Mouse (Mus musculus): ENCODE results near the gene Pga5. TPM values are rescaled to one million over a fixed set of nuclear protein-coding genes. Genes with fewer than 3 reads are reported as not detected.

The Pga5 gene
- total and polyA plus RNA-seq, 3 experiments = 0.08 TPM; not detected in 2

DNA sequence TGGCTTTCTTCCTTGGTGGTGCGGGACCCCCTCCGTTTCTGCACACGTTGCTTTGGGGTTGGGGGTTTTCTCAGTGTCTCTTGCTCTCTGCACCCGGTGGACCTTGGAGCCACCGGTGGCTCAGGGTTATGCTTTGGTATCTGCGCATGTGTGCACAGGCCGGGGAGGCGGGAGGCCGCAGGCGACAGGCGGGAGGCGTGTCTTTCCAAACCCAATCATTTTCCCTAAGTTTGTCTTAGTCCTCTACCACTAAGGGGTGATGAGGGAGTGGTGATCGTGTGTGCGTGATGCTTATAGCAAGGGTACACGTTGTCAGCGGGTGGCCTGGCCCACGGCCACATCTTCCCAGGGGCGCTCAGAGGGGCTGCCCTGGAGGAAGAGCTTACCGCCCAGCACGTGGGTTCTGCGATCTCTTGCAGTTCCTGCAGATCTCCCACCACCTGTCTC, 43.0 kb downstream of the Pga5 start:
- TF ChIP-seq ZKSCAN1 (IDR thresholded peaks at IDR 0.05; ENCODE audit: borderline replicate concordance, low read depth, low read length) = no peak
- TF ChIP-seq BHLHE40 (IDR thresholded peaks at IDR 0.05; ENCODE audit: low read depth, low read length) = no peak
- TF ChIP-seq TCF12 (IDR thresholded peaks at IDR 0.05; ENCODE audit: low read depth, low read length) = no peak
- TF ChIP-seq SMC3 (IDR thresholded peaks at IDR 0.05; ENCODE audit: low read depth, low read length) = no peak
- TF ChIP-seq RCOR1 (conservative IDR thresholded peaks at IDR 0.05; ENCODE audit: low read depth, low read length) = no peak
- TF ChIP-seq CTCF (conservative IDR thresholded peaks at IDR 0.05 in 1 of 2, IDR thresholded peaks at IDR 0.05 in 1 of 2; ENCODE audit: low read depth in 2 of 2, low read length in 2 of 2) = no peak
- TF ChIP-seq MAX (IDR thresholded peaks at IDR 0.05; ENCODE audit: low read length) = no peak
- no peak for TF ChIP-seq TBP (conservative IDR thresholded peaks at IDR 0.05; ENCODE audit: low read depth, low read length)
- TF ChIP-seq ZC3H11A (IDR thresholded peaks at IDR 0.05; ENCODE audit: low read depth, low read length) = no peak
- no peak for TF ChIP-seq MYC (IDR thresholded peaks at IDR 0.05; ENCODE audit: low read depth, low read length)
- no peak for TF ChIP-seq ZNF384 (IDR thresholded peaks at IDR 0.05; ENCODE audit: low read depth, low read length)
- no peak for TF ChIP-seq JUND (conservative IDR thresholded peaks at IDR 0.05; ENCODE audit: low read depth, low read length)
- no peak for TF ChIP-seq UBTF (IDR thresholded peaks at IDR 0.05; ENCODE audit: low read depth, low read length)
- no peak for TF ChIP-seq USF1 (IDR thresholded peaks at IDR 0.05; ENCODE audit: low read depth, low read length)
- Histone ChIP-seq H3K9ac (ENCODE audit: insufficient read depth, low read depth) (no peak overlapping the region), H3K4me1 (ENCODE audit: control insufficient read depth in 1 of 2, insufficient read depth in 2 of 2) (peaks cover 0 to 12% of the 10 kb centered on the region in 2 experiments; a peak in 2 of 4 replicates), H3K4me2 (ENCODE audit: insufficient read depth, low read depth, poor library complexity, severe bottlenecking) (no peak overlapping the region), H3K79me2 (replicated peaks; ENCODE audit: control insufficient read depth, extremely low read depth, insufficient read depth, poor library complexity, severe bottlenecking) (no peaks in the 10 kb centered on the region), H3K9me3 (replicated peaks; ENCODE audit: low read length) (no peaks in the 10 kb centered on the region), H3K27ac (ENCODE audit: insufficient read depth, low read depth) (no peak overlapping the region), H3K36me3 (replicated peaks in 1 of 2; ENCODE audit: control insufficient read depth in 1 of 2, insufficient read depth in 1 of 2, low read length in 1 of 2) (peaks cover 11 to 59% of the 10 kb centered on the region in 2 experiments), H3K27me3 (replicated peaks) (no peaks in the 10 kb centered on the region), H3K4me3 (replicated peaks in 1 of 3; ENCODE audit: low read depth in 2 of 3, low read length in 2 of 3, poor library complexity in 1 of 3) (no peak overlapping the region)
- DNase-seq (ENCODE audit: extremely low read depth) = no peak
- dilution Hi-C loops (cut with MboI; ENCODE audit: extremely low pct_ligation_motif_present, extremely low pct_unique_long_range_greater_than_20kb, low sequenced_read_pairs) = no loop called here
- in situ Hi-C loops (cut with MboI; ENCODE audit: low pct_ligation_motif_present, low pct_unique_long_range_greater_than_20kb, low sequenced_read_pairs) = no loop called here

DNA sequence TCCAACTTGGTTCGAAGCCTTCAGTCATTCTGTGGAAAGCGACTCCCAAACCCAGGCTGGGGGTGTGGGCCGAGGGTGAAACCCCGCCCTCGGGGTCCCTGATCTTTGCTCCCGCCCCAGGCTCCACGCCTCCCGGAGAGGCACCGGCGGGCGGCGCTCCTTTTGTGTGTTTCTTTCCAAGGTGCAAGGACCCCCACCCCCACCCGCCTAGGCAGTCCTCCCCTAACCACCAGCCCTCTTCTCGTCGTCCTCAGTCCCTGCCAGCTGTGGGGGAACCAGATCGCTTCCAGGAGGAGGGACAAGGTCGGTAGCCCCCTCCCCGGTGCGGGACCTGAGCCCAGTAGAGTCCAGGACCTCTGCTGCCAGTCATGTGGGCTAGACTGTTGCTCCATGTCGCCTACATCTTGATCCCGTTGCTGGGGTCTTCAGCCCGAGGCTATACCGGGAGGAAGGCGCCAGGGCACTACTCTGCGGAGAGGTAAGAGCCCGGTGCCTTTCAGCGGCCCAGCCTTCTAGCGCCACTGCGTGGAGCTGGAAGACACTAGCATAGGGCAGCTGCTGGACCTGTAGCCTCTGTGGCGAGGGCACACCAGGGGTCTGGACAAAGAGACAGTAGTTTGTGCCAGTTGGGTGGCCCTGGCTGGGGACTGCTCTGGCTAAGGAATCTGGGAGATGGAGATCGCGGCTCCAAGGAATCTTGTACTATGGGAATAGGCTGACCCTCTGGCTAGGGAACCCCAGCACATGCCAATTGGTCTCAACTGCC, 43.6 kb downstream of the Pga5 start, which contains the start of gene Vwce:
Gene Vwce, plus strand, starts transcription at position 108 of the 766 bp plus-strand sequence.
- no peak within 1 kb of the TSS for H3K4me3 ChIP-seq (replicated peaks in 1 of 3; ENCODE audit: low read depth in 2 of 3, low read length in 2 of 3, poor library complexity in 1 of 3)
- H3K4me1 ChIP-seq (ENCODE audit: control insufficient read depth in 1 of 2, insufficient read depth in 2 of 2) = peaks cover 0 to 12% of the 10 kb centered on the region in 2 experiments; a peak in 2 of 4 replicates
- TF ChIP-seq MEF2A (IDR thresholded peaks at IDR 0.05; ENCODE audit: borderline replicate concordance, low read depth, low read length) (no peak), JUND (conservative IDR thresholded peaks at IDR 0.05; ENCODE audit: low read depth, low read length) (no peak), CTCF (conservative IDR thresholded peaks at IDR 0.05 in 1 of 2, IDR thresholded peaks at IDR 0.05 in 1 of 2; ENCODE audit: low read depth in 2 of 2, low read length in 2 of 2) (no peak), ZKSCAN1 (IDR thresholded peaks at IDR 0.05; ENCODE audit: borderline replicate concordance, low read depth, low read length) (no peak), CHD2 (IDR thresholded peaks at IDR 0.05; ENCODE audit: low read length) (no peak)
- no peak within 1 kb of the TSS for H3K27ac ChIP-seq (ENCODE audit: insufficient read depth, low read depth)
- H3K9ac ChIP-seq (ENCODE audit: insufficient read depth, low read depth) = no peak within 1 kb of the TSS
- dilution Hi-C loops (cut with MboI; ENCODE audit: extremely low pct_ligation_motif_present, extremely low pct_unique_long_range_greater_than_20kb, low sequenced_read_pairs) = no loop called here
- no peaks in the 10 kb centered on the region for H3K79me2 ChIP-seq (replicated peaks; ENCODE audit: control insufficient read depth, extremely low read depth, insufficient read depth, poor library complexity, severe bottlenecking)
- in situ Hi-C loops (cut with MboI; ENCODE audit: low pct_ligation_motif_present, low pct_unique_long_range_greater_than_20kb, low sequenced_read_pairs) = no loop called here
- H3K36me3 ChIP-seq (replicated peaks in 1 of 2; ENCODE audit: control insufficient read depth in 1 of 2, insufficient read depth in 1 of 2, low read length in 1 of 2) = peaks cover 17 to 65% of the 10 kb centered on the region in 2 experiments
- no peaks in the 10 kb centered on the region for H3K27me3 ChIP-seq (replicated peaks)
- DNase-seq (ENCODE audit: extremely low read depth) = no peak
- no peaks in the 10 kb centered on the region for H3K9me3 ChIP-seq (replicated peaks; ENCODE audit: low read length)
- no peak within 1 kb of the TSS for H3K4me2 ChIP-seq (ENCODE audit: insufficient read depth, low read depth, poor library complexity, severe bottlenecking)

Other genes with a start within 250 kb of the Pga5 start
- not detected in 2 replicates for gene Lrrc10b, start 220.6 kb downstream of the Pga5 start, total RNA-seq (2012; rRNA removed)
- gene Lrrc10b, start 220.6 kb downstream of the Pga5 start, total RNA-seq (2014; rRNA removed) = not detected in 2 replicates
- gene Lrrc10b, start 220.6 kb downstream of the Pga5 start, polyA plus RNA-seq (2012; ENCODE audit: insufficient read length, low read depth) = not detected in 2 replicates
- gene Ppp1r32, start 195.1 kb downstream of the Pga5 start, total RNA-seq (2012; rRNA removed) = 0.13 TPM in 1 of 2 replicates, not detected in the other
- 0.18 TPM in 1 of 2 replicates, not detected in the other for gene Ppp1r32, start 195.1 kb downstream of the Pga5 start, total RNA-seq (2014; rRNA removed)
- 0.25 and 0.49 TPM in 2 replicates for gene Ppp1r32, start 195.1 kb downstream of the Pga5 start, polyA plus RNA-seq (2012; ENCODE audit: insufficient read length, low read depth)
- 25.6 and 29.3 TPM in 2 replicates for gene Cpsf7, start 152.8 kb downstream of the Pga5 start, total RNA-seq (2012; rRNA removed)
- gene Cpsf7, start 152.8 kb downstream of the Pga5 start, total RNA-seq (2014; rRNA removed) = 28.8 and 30.8 TPM in 2 replicates
- 47.8 and 48.8 TPM in 2 replicates for gene Cpsf7, start 152.8 kb downstream of the Pga5 start, polyA plus RNA-seq (2012; ENCODE audit: insufficient read length, low read depth)
- 31.7 and 35.7 TPM in 2 replicates for gene Sdhaf2, start 151.9 kb downstream of the Pga5 start, total RNA-seq (2012; rRNA removed)
- gene Sdhaf2, start 151.9 kb downstream of the Pga5 start, total RNA-seq (2014; rRNA removed) = 85.6 and 96.0 TPM in 2 replicates
- 54.6 and 57.3 TPM in 2 replicates for gene Sdhaf2, start 151.9 kb downstream of the Pga5 start, polyA plus RNA-seq (2012; ENCODE audit: insufficient read length, low read depth)
- 24.0 and 28.1 TPM in 2 replicates for gene Tmem216, start 121.8 kb downstream of the Pga5 start, total RNA-seq (2012; rRNA removed)
- gene Tmem216, start 121.8 kb downstream of the Pga5 start, total RNA-seq (2014; rRNA removed) = 25.7 and 31.8 TPM in 2 replicates
- gene Tmem216, start 121.8 kb downstream of the Pga5 start, polyA plus RNA-seq (2012; ENCODE audit: insufficient read length, low read depth) = 19.9 and 23.7 TPM in 2 replicates
- gene Cyb561a3, start 100.9 kb downstream of the Pga5 start, total RNA-seq (2012; rRNA removed) = 137 and 161 TPM in 2 replicates
- 180 and 211 TPM in 2 replicates for gene Cyb561a3, start 100.9 kb downstream of the Pga5 start, total RNA-seq (2014; rRNA removed)
- 301 and 327 TPM in 2 replicates for gene Cyb561a3, start 100.9 kb downstream of the Pga5 start, polyA plus RNA-seq (2012; ENCODE audit: insufficient read length, low read depth)
- gene Tmem138, start 100.7 kb downstream of the Pga5 start, total RNA-seq (2012; rRNA removed) = 14.7 and 15.9 TPM in 2 replicates
- 14.0 and 14.1 TPM in 2 replicates for gene Tmem138, start 100.7 kb downstream of the Pga5 start, total RNA-seq (2014; rRNA removed)
- 25.8 and 30.9 TPM in 2 replicates for gene Tmem138, start 100.7 kb downstream of the Pga5 start, polyA plus RNA-seq (2012; ENCODE audit: insufficient read length, low read depth)
- 319 and 365 TPM in 2 replicates for gene Ddb1, start 72.7 kb downstream of the Pga5 start, total RNA-seq (2012; rRNA removed)
- 299 and 311 TPM in 2 replicates for gene Ddb1, start 72.7 kb downstream of the Pga5 start, total RNA-seq (2014; rRNA removed)
- 406 and 451 TPM in 2 replicates for gene Ddb1, start 72.7 kb downstream of the Pga5 start, polyA plus RNA-seq (2012; ENCODE audit: insufficient read length, low read depth)
- gene Tkfc, start 72.4 kb downstream of the Pga5 start, total RNA-seq (2012; rRNA removed) = 10.0 and 11.0 TPM in 2 replicates
- gene Tkfc, start 72.4 kb downstream of the Pga5 start, total RNA-seq (2014; rRNA removed) = 2.4 TPM in 2 replicates
- 14.9 and 15.0 TPM in 2 replicates for gene Tkfc, start 72.4 kb downstream of the Pga5 start, polyA plus RNA-seq (2012; ENCODE audit: insufficient read length, low read depth)
- 0.13 and 0.21 TPM in 2 replicates for gene Vwce, start 43.9 kb downstream of the Pga5 start, total RNA-seq (2012; rRNA removed)
- 0.04 TPM in 1 of 2 replicates, not detected in the other for gene Vwce, start 43.9 kb downstream of the Pga5 start, total RNA-seq (2014; rRNA removed)
- 1.0 and 1.3 TPM in 2 replicates for gene Vwce, start 43.9 kb downstream of the Pga5 start, polyA plus RNA-seq (2012; ENCODE audit: insufficient read length, low read depth)
- gene Vps37c, start 10.7 kb upstream of the Pga5 start, total RNA-seq (2012; rRNA removed) = 9.5 and 10.8 TPM in 2 replicates
- gene Vps37c, start 10.7 kb upstream of the Pga5 start, total RNA-seq (2014; rRNA removed) = 4.9 and 6.2 TPM in 2 replicates
- gene Vps37c, start 10.7 kb upstream of the Pga5 start, polyA plus RNA-seq (2012; ENCODE audit: insufficient read length, low read depth) = 13.0 and 13.4 TPM in 2 replicates
- gene Cd5, start 60.9 kb upstream of the Pga5 start, total RNA-seq (2012; rRNA removed) = 8.7 and 9.9 TPM in 2 replicates
- gene Cd5, start 60.9 kb upstream of the Pga5 start, total RNA-seq (2014; rRNA removed) = 17.7 and 20.7 TPM in 2 replicates
- gene Cd5, start 60.9 kb upstream of the Pga5 start, polyA plus RNA-seq (2012; ENCODE audit: insufficient read length, low read depth) = 46.8 and 51.4 TPM in 2 replicates
- gene Cd6, start 152.0 kb upstream of the Pga5 start, total RNA-seq (2012; rRNA removed) = 0.08 and 0.17 TPM in 2 replicates
- gene Cd6, start 152.0 kb upstream of the Pga5 start, total RNA-seq (2014; rRNA removed) = 0.09 and 0.15 TPM in 2 replicates
- 0.73 and 1.3 TPM in 2 replicates for gene Cd6, start 152.0 kb upstream of the Pga5 start, polyA plus RNA-seq (2012; ENCODE audit: insufficient read length, low read depth)
- 84.5 and 86.7 TPM in 2 replicates for gene Slc15a3, start 161.7 kb upstream of the Pga5 start, total RNA-seq (2012; rRNA removed)
- gene Slc15a3, start 161.7 kb upstream of the Pga5 start, total RNA-seq (2014; rRNA removed) = 89.3 and 94.3 TPM in 2 replicates
- gene Slc15a3, start 161.7 kb upstream of the Pga5 start, polyA plus RNA-seq (2012; ENCODE audit: insufficient read length, low read depth) = 217 and 219 TPM in 2 replicates
- 2.0 and 2.9 TPM in 2 replicates for gene Tmem132a, start 191.9 kb upstream of the Pga5 start, total RNA-seq (2012; rRNA removed)
- gene Tmem132a, start 191.9 kb upstream of the Pga5 start, total RNA-seq (2014; rRNA removed) = 0.05 TPM in 1 of 2 replicates, not detected in the other
- 20.2 and 22.9 TPM in 2 replicates for gene Tmem132a, start 191.9 kb upstream of the Pga5 start, polyA plus RNA-seq (2012; ENCODE audit: insufficient read length, low read depth)
- 32.9 and 34.0 TPM in 2 replicates for gene Tmem109, start 203.9 kb upstream of the Pga5 start, total RNA-seq (2012; rRNA removed)
- gene Tmem109, start 203.9 kb upstream of the Pga5 start, total RNA-seq (2014; rRNA removed) = 14.8 and 17.9 TPM in 2 replicates
- 46.3 and 51.5 TPM in 2 replicates for gene Tmem109, start 203.9 kb upstream of the Pga5 start, polyA plus RNA-seq (2012; ENCODE audit: insufficient read length, low read depth)
- 115 and 153 TPM in 2 replicates for gene Prpf19, start 217.2 kb upstream of the Pga5 start, total RNA-seq (2012; rRNA removed)
- gene Prpf19, start 217.2 kb upstream of the Pga5 start, total RNA-seq (2014; rRNA removed) = 357 and 364 TPM in 2 replicates
- gene Prpf19, start 217.2 kb upstream of the Pga5 start, polyA plus RNA-seq (2012; ENCODE audit: insufficient read length, low read depth) = 244 and 355 TPM in 2 replicates
- not detected in 2 replicates for gene Zp1, start 242.6 kb upstream of the Pga5 start, total RNA-seq (2012; rRNA removed)
- 0.26 TPM in 1 of 2 replicates, not detected in the other for gene Zp1, start 242.6 kb upstream of the Pga5 start, total RNA-seq (2014; rRNA removed)
- not detected in 2 replicates for gene Zp1, start 242.6 kb upstream of the Pga5 start, polyA plus RNA-seq (2012; ENCODE audit: insufficient read length, low read depth)

Measured in CH12.LX (cell line).